In the genomic region with DNA sequence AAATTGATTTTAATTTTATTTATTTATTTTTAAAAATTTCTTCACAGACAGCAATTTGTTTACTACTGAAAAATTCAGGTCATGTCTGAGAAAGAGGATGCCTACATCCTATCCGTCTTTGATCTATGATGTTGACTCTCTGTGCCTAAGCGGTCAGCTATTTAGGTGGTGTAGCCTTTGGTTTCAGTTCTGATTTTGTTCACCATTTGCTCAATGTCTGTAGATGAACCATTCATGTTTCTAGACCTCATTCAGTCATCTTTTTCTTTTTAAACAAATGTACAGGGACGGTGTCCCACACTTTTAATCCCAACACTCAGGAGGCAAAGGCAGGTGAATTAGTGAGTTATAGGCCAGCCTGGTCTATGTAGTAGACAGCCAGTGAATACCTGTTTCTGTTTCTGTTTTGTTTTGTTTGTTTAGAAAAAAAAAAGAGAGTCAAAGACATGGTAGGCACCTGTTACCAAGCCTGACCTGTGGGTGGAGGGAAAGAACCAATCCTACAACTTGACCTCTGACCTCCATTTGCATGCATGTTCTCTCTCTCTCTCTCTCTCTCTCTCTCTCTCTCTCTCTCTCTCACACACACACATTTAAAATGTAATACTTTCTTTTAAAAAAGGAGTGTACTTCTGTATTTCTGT, we compare ENCODE assay signal across 20 mouse cellular contexts. TPM values are rescaled to one million over a fixed set of nuclear protein-coding genes. Genes with fewer than 3 reads are reported as not detected.
DNase-seq lines count a peak whose midpoint lies in the region; ATAC-seq lines count a peak whose summit lies in the region.
"Had no signal": no experiment of that assay in that cellular context is flagged by ENCODE, and none has a peak within 500 bp of the region (broad histone marks: within the 10 kb centered on the region; RNA-seq: fewer than 3 reads in every experiment).

No protein-coding gene starts in this region.

- peak; percentile 26 for ATAC-seq in activated CD4-positive, CD25-positive, alpha-beta regulatory T cell, adult 4 months
- ATAC-seq in megakaryocyte progenitor cell, adult 5-6 weeks (replicated peaks; ENCODE audit: poor library complexity) = no peak
- ATAC-seq: forebrain, embryonic 15.5 days; intestine, embryonic 16.5 days had no signal

- DNase-seq in A20 (ENCODE audit: low read depth, low spot score) = peak; percentile 77
- DNase-seq in CD4-positive, CD25-positive, alpha-beta regulatory T cell, adult 2 months (ENCODE audit: low read depth, low spot score) = peak; percentile 65
- no peak for DNase-seq in c-Kit-positive CD71-positive TER-119-positive erythroid progenitor cells, embryonic 14.5 days (ENCODE audit: low spot score)
- DNase-seq in cerebellum, postnatal 4 days (ENCODE audit: low spot score in 2 of 2) = no peak
- DNase-seq: adrenal gland, postnatal 10 days; adrenal gland, postnatal 36 days; cerebellum, adult 11 months; cerebellum, adult 2 months; cerebellum, adult 9-11 months; cerebellum, postnatal 25 days; embryo, embryonic 11 days; gastrocnemius, postnatal 36 days; heart, adult 2 months; heart, postnatal 14 days; heart, postnatal 4 days; kidney, adult 18-20 months had no signal

RNA-seq across cellular contexts. Expression of a gene that starts 45.0 kb away (rescaled TPM):
- polyA plus RNA-seq in activated CD4-positive, CD25-positive, alpha-beta regulatory T cell, adult 4 months (2017; shearing (Covaris generic)) = 100 to 1,000 TPM; 257 to 298 TPM
- 2.1 and 2.2 TPM in 2 replicates for total RNA-seq in megakaryocyte progenitor cell, adult 5-6 weeks (2015)
- total RNA-seq in megakaryocyte progenitor cell, adult 5-6 weeks (2017) = 1.1 and 1.7 TPM in 2 replicates

Comparison
In these comparisons a context has a peak if more than half of its experiments do, and no peak if none do; other contexts are left out.
1. DNase-seq: peak in A20 (single experiment) and CD4-positive, CD25-positive, alpha-beta regulatory T cell, adult 2 months (single experiment); none in c-Kit-positive CD71-positive TER-119-positive erythroid progenitor cells, embryonic 14.5 days (single experiment) and cerebellum, postnatal 4 days (0 of 2).